8 mouse cellular contexts compared by ENCODE assay signal in genomic region chr15:31366596-31367480, GRCm38 (mm10). TPM values are rescaled to one million over a fixed set of nuclear protein-coding genes. Genes with fewer than 3 reads are reported as not detected.
DNase-seq lines count a peak whose midpoint lies in the region; ATAC-seq and TF ChIP-seq lines count a peak whose summit lies in the region.

No protein-coding gene starts in this region.

- H3K27me3 ChIP-seq in heart, adult 2 months (ENCODE audit: control insufficient read depth, insufficient read depth, low read length), result no peaks in the 10 kb centered on the region
- H3K27me3 ChIP-seq in heart, embryonic 14.5 days (ENCODE audit: control insufficient read depth, insufficient read depth, low read length), result peaks cover 21% of the 10 kb centered on the region
- H3K27me3 ChIP-seq in limb, embryonic 15.5 days, result peaks cover 68% of the 10 kb centered on the region
- H3K27me3 ChIP-seq in neural tube, embryonic 13.5 days, result peaks cover 87% of the 10 kb centered on the region

- peak overlapping the region; percentile 82 for H3K27ac ChIP-seq in heart, adult 2 months
- no peak overlapping the region for H3K27ac ChIP-seq in heart, embryonic 14.5 days (replicated peaks in 1 of 2; ENCODE audit: control insufficient read depth in 1 of 2, insufficient read depth in 1 of 2, low read depth in 2 of 2, low read length in 2 of 2)
- H3K27ac ChIP-seq in limb, embryonic 15.5 days, result no peak overlapping the region
- no peak overlapping the region for H3K27ac ChIP-seq in neural tube, embryonic 13.5 days (replicated peaks)

- WGBS in heart, adult 2 months, result 1% methylated on average over 72 of the region's 72 CpGs
- under 1% methylated on average over 70 of the region's 72 CpGs for WGBS in heart, embryonic 14.5 days
- under 1% methylated on average over 64 of the region's 72 CpGs for WGBS in limb, embryonic 15.5 days
- WGBS in neural tube, embryonic 13.5 days, result under 1% methylated on average over 72 of the region's 72 CpGs

- H3K9me3 ChIP-seq in heart, embryonic 14.5 days (ENCODE audit: control insufficient read depth, low read length), result no peaks in the 10 kb centered on the region
- H3K9me3 ChIP-seq in limb, embryonic 15.5 days, result no peaks in the 10 kb centered on the region
- H3K9me3 ChIP-seq in neural tube, embryonic 13.5 days, result no peaks in the 10 kb centered on the region

- no peaks in the 10 kb centered on the region for H3K36me3 ChIP-seq in heart, adult 2 months (ENCODE audit: control insufficient read depth, insufficient read depth, low read length)
- no peaks in the 10 kb centered on the region for H3K36me3 ChIP-seq in heart, embryonic 14.5 days (ENCODE audit: control insufficient read depth, insufficient read depth, low read length)
- H3K36me3 ChIP-seq in limb, embryonic 15.5 days, result no peaks in the 10 kb centered on the region
- no peaks in the 10 kb centered on the region for H3K36me3 ChIP-seq in neural tube, embryonic 13.5 days

- TF ChIP-seq CTCF in heart, adult 2 months (IDR thresholded peaks at IDR 0.05), result no peak

- peak overlapping the region; percentile 99 for H3K4me2 ChIP-seq in heart, embryonic 14.5 days (ENCODE audit: low read length)
- peak overlapping the region; percentile 98 for H3K4me2 ChIP-seq in limb, embryonic 15.5 days
- H3K4me2 ChIP-seq in neural tube, embryonic 13.5 days, result peak overlapping the region; percentile 100

- peak overlapping the region; percentile 96 for H3K9ac ChIP-seq in heart, adult 2 months (ENCODE audit: low read depth, low read length)
- H3K9ac ChIP-seq in heart, embryonic 14.5 days (ENCODE audit: low read length), result peak overlapping the region; percentile 75
- peak overlapping the region; percentile 26 for H3K9ac ChIP-seq in limb, embryonic 15.5 days
- peak overlapping the region; percentile 72 for H3K9ac ChIP-seq in neural tube, embryonic 13.5 days

- H3K79me2 ChIP-seq in heart, adult 2 months (replicated peaks; ENCODE audit: control insufficient read depth, insufficient read depth, low read length), result peaks cover 2% of the 10 kb centered on the region

- intact Hi-C loops in heart, adult 2 months (cut with DNase I), result loop anchor here (2.0 kb wide), 4 partner anchors 16 to 52 kb away; no protein-coding TSS in a partner anchor
- intact Hi-C loops in heart, postnatal 10 days (cut with DNase I), result loop anchor here (2.0 to 5.0 kb wide), 3 partner anchors 52 to 80 kb away; no protein-coding TSS in a partner anchor
- intact Hi-C loops in gastrocnemius, postnatal 36 days (cut with DNase I), result loop anchor here (5.0 kb wide), 1 partner anchor 85 kb away; the partner anchor contains the start of gene Ropn1l

- DNase-seq in heart, adult 2 months, result no peak
- DNase-seq in heart, postnatal 10 days, result no peak
- DNase-seq in cerebellum, postnatal 25 days, result peak; percentile 28 to 40
- no peak for DNase-seq in adrenal gland, postnatal 4 days (ENCODE audit: low spot score in 2 of 2)
- DNase-seq in gastrocnemius, postnatal 36 days, result no peak

- peaks cover 5% of the 10 kb centered on the region for H3K4me1 ChIP-seq in heart, adult 2 months (ENCODE audit: control insufficient read depth, insufficient read depth, low read length)
- peaks cover 16 to 21% of the 10 kb centered on the region in 2 experiments for H3K4me1 ChIP-seq in heart, embryonic 14.5 days (ENCODE audit: control insufficient read depth in 2 of 2, insufficient read depth in 2 of 2, low read length in 2 of 2)
- H3K4me1 ChIP-seq in limb, embryonic 15.5 days, result peaks cover 34% of the 10 kb centered on the region
- H3K4me1 ChIP-seq in neural tube, embryonic 13.5 days (replicated peaks), result peaks cover 36% of the 10 kb centered on the region

- no peak for TF ChIP-seq EP300 in heart, adult 2 months (IDR thresholded peaks at IDR 0.05; ENCODE audit: insufficient read depth, low read depth, low read length)

- ATAC-seq in heart, embryonic 14.5 days (ENCODE audit: insufficient number of reproducible peaks, insufficient read depth, low FRiP score, low read depth), result no peak
- no peak for ATAC-seq in limb, embryonic 15.5 days (ENCODE audit: insufficient number of reproducible peaks, low FRiP score, low TSS enrichment, low read depth)
- peak; percentile 44; the same call in 1 of the 2 replicates for ATAC-seq in neural tube, embryonic 13.5 days (ENCODE audit: low read depth)

- no peak for TF ChIP-seq POLR2A in heart, adult 2 months (IDR thresholded peaks at IDR 0.05; ENCODE audit: insufficient read depth, low read depth, low read length)

- H3K4me3 ChIP-seq in heart, adult 2 months, result peak overlapping the region; percentile 78
- peak overlapping the region; percentile 75 to 77 for H3K4me3 ChIP-seq in heart, embryonic 14.5 days (ENCODE audit: control insufficient read depth in 1 of 2, insufficient read depth in 1 of 2, low read depth in 1 of 2, low read length in 2 of 2)
- H3K4me3 ChIP-seq in limb, embryonic 15.5 days, result peak overlapping the region; percentile 54
- peak overlapping the region; percentile 56 for H3K4me3 ChIP-seq in neural tube, embryonic 13.5 days

RNA-seq across cellular contexts. Expression of gene Ankrd33b, which starts 0.7 kb away (rescaled TPM):
- total RNA-seq in heart, adult 2 months (2021), result 10 to 100 TPM; 28.6 to 32.8 TPM
- 7.8 and 16.5 TPM in 2 replicates for polyA plus RNA-seq in heart, adult 2 months (2012; rRNA removed)
- total RNA-seq in heart, postnatal 10 days (2021), result 10 to 100 TPM; 16.2 to 17.4 TPM
- 2.9 and 3.2 TPM in 2 replicates for polyA plus RNA-seq in heart, embryonic 14.5 days (2014; fragmentation: Nextera tagmentation; extraction: Ambion mirVana)
- 0.57 and 0.61 TPM in 2 replicates for polyA plus RNA-seq in limb, embryonic 15.5 days (2015; fragmentation: Nextera tagmentation; extraction: Ambion mirVana)
- 0.83 and 0.99 TPM in 2 replicates for polyA plus RNA-seq in neural tube, embryonic 13.5 days (2015; fragmentation: Nextera tagmentation; extraction: Ambion mirVana)
- 1 to 10 TPM; 2.1 to 5.5 TPM for total RNA-seq in adrenal gland, postnatal 4 days (2021)
- total RNA-seq in gastrocnemius, postnatal 36 days (2021), result 10 to 100 TPM in 1 of 2 experiments, 1 to 10 TPM in 1; 9.9 to 14.5 TPM

Comparison
In these comparisons a context has a peak if more than half of its experiments do, and no peak if none do; other contexts are left out.
1. DNase-seq: peak in cerebellum, postnatal 25 days (2 of 2); none in heart, adult 2 months (0 of 2), heart, postnatal 10 days (0 of 2), adrenal gland, postnatal 4 days (0 of 2) and gastrocnemius, postnatal 36 days (0 of 2).
2. H3K9ac ChIP-seq: peak in every context shown above with its lines; median percentile 96 in heart, adult 2 months; 75 in heart, embryonic 14.5 days; 72 in neural tube, embryonic 13.5 days; 26 in limb, embryonic 15.5 days.
3. Peak in every context shown above with its lines, with median percentiles within 50 percentile points of each other: H3K4me3 ChIP-seq and H3K4me2 ChIP-seq.